Mouse (Mus musculus) adrenal gland, adult (tissue): ENCODE results near the gene H60c.
"Not testable (repeated sequence)": the region's sequence is repeated elsewhere in the genome, so short reads cannot be mapped to it uniquely, and the experiment has no call there.

ENCODE experiments used
- DNase-seq, 2 experiments: peaks; one replicate each; pipeline ENCODE4 v3.0.0; 2022 to 2023; ENCODE audit warnings: low spot score in 1 of 2; ENCODE audit not compliant: inconsistent age in 2 of 2

Gene H60c

GRCm38 (mm10) chr10:3267671-3268070 is at the start of gene H60c:
TSS of gene H60c (minus strand) at chr10:3267771.
- no peak for DNase-seq

GRCm38 (mm10) chr10:3308821-3309206 is 41.2 kb upstream of the H60c start:
- no peak for DNase-seq

GRCm38 (mm10) chr10:3308180-3308820 is 40.7 kb upstream of the H60c start:
- no peak for DNase-seq

- DNase-seq, result no peak
These were observed 40.2 kb upstream of the H60c start for GRCm38 (mm10) chr10:3307752-3308151.

- DNase-seq, result no peak
These were observed 26.4 kb upstream of the H60c start for GRCm38 (mm10) chr10:3293969-3294368.

- DNase-seq, result peak in 1 of 2 experiments; percentile 61
These were observed 13.5 kb upstream of the H60c start for GRCm38 (mm10) chr10:3281047-3281446.

GRCm38 (mm10) chr10:3274065-3274464 is 6.5 kb upstream of the H60c start:
- no peak for DNase-seq

- peak in 1 of 2 experiments; percentile 41 for DNase-seq
These were observed 3.5 kb upstream of the H60c start for GRCm38 (mm10) chr10:3271036-3271435.

GRCm38 (mm10) chr10:3266729-3267128 is 842 bp downstream of the H60c start:
- no peak for DNase-seq

GRCm38 (mm10) chr10:3262784-3263183 is 4.8 kb downstream of the H60c start:
- DNase-seq, result no peak

- DNase-seq, result no peak
These were observed 10.2 kb downstream of the H60c start for GRCm38 (mm10) chr10:3257391-3257790.

GRCm38 (mm10) chr10:3238436-3238835 is 29.1 kb downstream of the H60c start:
- not testable (repeated sequence) for DNase-seq

- peak; percentile 80 to 91 for DNase-seq
These were observed 30.8 kb downstream of the H60c start for GRCm38 (mm10) chr10:3236638-3237270.

- DNase-seq, result peak in 1 of 2 experiments; percentile 59
These were observed 39.0 kb downstream of the H60c start for GRCm38 (mm10) chr10:3228447-3229195.
